Mouse (Mus musculus) G1E-ER4 (cell line): ENCODE results near the gene Gm8773. TPM values are rescaled to one million over a fixed set of nuclear protein-coding genes. Genes with fewer than 3 reads are reported as not detected.

Source experiments
- GATA1 ChIP-seq: IDR thresholded peaks from one replicate; pipeline ENCODE4 v1.8.0; 2012; ENCODE audit warnings: low read length, inconsistent platforms
- polyA plus RNA-seq: library from polyadenylated mRNA; stranded (reverse); fragments of >175 nt; gene quantifications from 2 replicates; pipeline ENCODE4 v1.2.3, GENCODE M21; 2012

Gene Gm8773
- polyA plus RNA-seq: not detected in 2 replicates

- TF ChIP-seq GATA1: no peak
These were observed at the start of gene Gm8773 for GRCm38 (mm10) chr5:5573749-5574317. Gm8773 (plus strand) TSS chr5:5573799.

GRCm38 (mm10) chr5:5533656-5534420, 39.8 kb upstream of the Gm8773 start:
- TF ChIP-seq GATA1: no peak

- TF ChIP-seq GATA1: no peak
These were observed 37.5 kb upstream of the Gm8773 start for GRCm38 (mm10) chr5:5536131-5536530.

DNA sequence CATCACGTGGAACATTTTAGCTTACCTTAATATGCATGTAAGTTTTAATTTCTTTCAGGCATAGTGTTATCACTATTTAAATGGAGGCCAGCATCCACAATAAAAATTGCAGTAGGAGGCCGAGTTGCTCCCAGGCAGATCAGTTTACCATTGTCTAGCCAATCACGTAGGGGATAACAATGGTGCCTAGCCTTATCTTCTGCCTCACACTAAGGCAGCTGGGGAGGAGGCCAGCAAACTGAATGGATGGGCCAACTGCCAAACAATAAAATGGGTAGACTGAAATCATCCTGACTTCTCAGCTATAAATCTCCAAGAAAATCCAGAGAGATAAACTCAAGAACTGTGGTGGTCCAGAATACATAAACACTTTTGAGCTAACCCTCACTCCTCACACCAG, 33.8 kb upstream of the Gm8773 start:
- TF ChIP-seq GATA1: peak; percentile 47

DNA sequence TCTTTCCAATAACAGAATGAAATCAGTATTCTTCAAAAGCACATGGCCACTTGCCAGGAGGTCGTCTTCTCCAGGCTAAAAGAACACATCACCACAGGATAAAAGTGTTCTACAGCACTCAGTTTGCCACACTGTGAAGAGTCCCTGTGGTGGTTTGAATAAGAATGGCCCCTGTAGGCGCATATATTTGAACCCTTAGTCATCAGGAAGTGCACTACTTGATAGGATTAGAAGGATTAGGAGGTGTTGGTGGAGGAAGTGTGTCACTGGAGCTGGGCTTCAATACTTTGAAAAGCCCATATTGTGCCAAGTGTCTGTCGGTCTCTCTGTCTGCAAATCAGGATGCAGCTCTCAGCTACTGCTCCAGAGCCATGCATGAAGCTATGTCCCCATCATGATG, 33.2 kb upstream of the Gm8773 start:
- TF ChIP-seq GATA1: no peak

DNA sequence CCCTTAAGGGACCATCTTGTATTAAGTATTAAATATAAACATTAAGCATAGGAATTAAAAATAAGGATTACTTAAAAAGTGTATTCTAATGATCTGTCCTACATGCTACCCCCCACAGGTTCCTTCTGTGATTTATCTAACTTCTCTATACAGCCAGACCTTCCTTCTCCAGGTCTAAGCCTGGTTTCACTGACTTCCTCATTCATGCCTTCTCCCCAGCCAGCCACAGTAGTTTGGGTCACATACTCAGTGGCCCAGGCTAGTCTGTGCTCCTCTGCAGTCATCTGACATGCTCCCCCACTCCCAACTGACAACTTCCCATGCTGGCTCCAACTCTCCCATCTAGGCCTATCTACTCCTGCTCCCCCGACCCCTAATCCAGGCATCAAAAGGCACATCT, 22.5 kb upstream of the Gm8773 start:
- no peak for TF ChIP-seq GATA1

- no peak for TF ChIP-seq GATA1
These were observed 14.4 kb upstream of the Gm8773 start, which contains the start of gene Gtpbp10 for GRCm38 (mm10) chr5:5559079-5559740. Gtpbp10 (minus strand) TSS chr5:5559538.

DNA sequence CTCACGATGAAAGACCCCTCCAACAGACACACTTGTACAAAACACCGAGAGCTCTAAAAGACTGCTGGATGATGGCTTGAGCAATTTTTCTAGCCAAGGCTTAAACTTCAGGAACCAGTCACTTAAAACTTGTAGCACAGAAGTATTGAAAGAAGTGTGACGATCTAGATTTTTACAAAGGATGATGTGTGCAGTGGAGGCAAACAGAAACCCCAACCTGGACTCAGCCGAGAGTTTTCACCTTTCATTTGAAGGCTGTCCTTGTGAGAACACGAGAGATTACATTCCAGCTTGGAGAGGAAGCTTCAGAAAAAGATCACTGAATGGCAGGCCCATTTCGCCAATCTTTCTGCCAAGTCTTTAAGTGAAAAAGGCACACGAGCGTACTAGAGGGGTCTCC, 13.8 kb upstream of the Gm8773 start:
- TF ChIP-seq GATA1: no peak

DNA sequence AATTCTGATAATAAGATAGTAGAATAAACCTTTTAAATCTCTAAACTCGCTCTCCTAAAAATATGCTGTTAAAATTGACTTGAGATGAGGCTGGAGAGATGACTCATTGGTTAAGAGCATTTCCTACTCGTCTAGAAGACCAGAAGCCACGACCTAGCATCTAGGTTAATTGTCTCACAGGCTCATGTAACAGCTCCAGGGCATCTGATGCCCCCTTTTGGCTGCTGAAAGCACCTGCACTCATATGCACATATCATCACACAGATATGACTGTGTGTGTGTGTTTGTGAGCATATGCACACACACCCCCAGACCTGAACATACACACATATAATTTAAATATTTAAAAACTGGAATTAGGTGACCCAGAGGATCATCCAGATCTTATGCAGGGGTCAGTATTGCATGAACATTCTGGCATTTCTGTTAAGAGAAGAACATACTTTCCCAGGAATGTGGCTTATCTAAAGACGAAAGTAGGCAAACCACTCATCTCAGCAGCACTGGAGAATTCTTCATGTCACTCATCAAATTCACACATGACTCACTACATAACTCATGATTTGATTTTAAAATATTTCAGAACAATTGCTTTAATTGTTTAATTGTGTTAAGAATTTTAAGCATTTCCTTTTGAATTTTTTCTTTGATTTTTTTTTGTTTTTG, 12.4 kb upstream of the Gm8773 start:
- no peak for TF ChIP-seq GATA1

- no peak for TF ChIP-seq GATA1
These were observed 11.2 kb upstream of the Gm8773 start for GRCm38 (mm10) chr5:5562435-5562834.

DNA sequence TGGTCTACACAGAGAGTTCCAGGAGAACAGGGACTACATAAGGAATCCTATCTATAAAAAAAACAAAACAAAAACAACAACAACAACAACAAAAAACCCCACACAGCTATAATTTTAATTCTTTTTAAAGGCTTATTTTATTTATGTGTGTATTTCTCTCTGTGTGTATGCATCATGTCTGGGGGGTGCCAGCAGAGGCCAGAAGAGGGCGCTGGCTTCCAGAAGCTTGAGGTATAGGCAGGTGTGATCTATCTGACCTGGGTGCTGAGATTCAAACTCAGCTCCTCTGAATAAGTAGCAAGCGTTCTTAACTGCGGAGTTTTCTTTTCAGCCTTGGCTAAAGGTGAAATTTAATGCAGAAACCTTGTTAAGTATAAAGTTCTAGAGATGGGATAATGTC, 14.1 kb downstream of the Gm8773 start:
- TF ChIP-seq GATA1: no peak

DNA sequence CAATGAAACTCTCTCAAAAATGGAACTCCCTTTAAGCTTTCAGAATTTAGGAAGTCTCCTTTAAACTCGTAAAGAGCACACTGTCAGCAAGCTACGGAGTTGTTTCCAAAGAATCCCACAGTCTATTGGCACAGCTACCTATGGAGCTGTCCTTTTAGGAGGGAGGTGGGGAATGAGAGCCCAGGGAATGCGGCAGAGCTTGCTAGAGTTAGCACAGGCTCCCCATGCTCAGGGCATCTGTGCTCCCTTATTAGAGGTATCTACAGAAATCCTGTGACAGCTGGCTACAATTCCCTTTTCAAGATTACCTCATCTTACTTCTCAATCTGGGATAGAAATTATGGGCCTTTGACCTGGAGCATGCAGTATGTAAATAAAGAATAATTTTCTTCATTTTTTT, 36.9 kb downstream of the Gm8773 start:
- no peak for TF ChIP-seq GATA1

DNA sequence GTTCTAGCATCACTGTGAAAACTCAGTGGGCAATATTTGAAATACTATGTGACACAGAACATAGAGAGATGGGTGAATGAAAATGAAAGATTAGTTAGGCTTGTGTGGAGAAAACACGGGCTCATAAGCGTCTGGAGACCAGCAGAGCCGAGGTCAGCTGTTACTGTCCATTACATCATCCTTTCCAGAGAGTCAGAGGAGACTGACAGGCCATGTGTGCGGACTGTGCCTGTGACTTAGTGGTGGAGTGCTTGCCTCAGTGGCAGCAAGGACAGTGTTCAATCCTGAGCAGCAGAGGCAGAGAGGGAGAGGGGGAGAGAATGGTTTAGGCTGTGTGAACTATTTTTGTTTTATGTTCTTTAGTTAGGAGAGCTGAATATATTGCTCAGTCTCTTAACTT, 44.7 kb downstream of the Gm8773 start:
- no peak for TF ChIP-seq GATA1

GRCm38 (mm10) chr5:5625491-5625890, 51.9 kb downstream of the Gm8773 start:
- no peak for TF ChIP-seq GATA1

Other genes starting within 250 kb of the Gm8773 start
- not detected in 2 replicates for gene Cdk14, start 153.5 kb upstream of the Gm8773 start, polyA plus RNA-seq
- gene 1700015F17Rik, start 94.7 kb upstream of the Gm8773 start, polyA plus RNA-seq: not detected in 2 replicates
- 19.6 and 23.2 TPM in 2 replicates for gene Cldn12, start 58.8 kb upstream of the Gm8773 start, polyA plus RNA-seq
- gene Gtpbp10, start 14.3 kb upstream of the Gm8773 start, polyA plus RNA-seq: not detected in 2 replicates
- gene Cfap69, start 90.4 kb downstream of the Gm8773 start, polyA plus RNA-seq: not detected in 2 replicates
- not detected in 2 replicates for gene Steap2, start 120.8 kb downstream of the Gm8773 start, polyA plus RNA-seq
- gene Steap1, start 175.5 kb downstream of the Gm8773 start, polyA plus RNA-seq: not detected in 2 replicates